ENCODE assay signal across 9 mouse cellular contexts in the genomic region with DNA sequence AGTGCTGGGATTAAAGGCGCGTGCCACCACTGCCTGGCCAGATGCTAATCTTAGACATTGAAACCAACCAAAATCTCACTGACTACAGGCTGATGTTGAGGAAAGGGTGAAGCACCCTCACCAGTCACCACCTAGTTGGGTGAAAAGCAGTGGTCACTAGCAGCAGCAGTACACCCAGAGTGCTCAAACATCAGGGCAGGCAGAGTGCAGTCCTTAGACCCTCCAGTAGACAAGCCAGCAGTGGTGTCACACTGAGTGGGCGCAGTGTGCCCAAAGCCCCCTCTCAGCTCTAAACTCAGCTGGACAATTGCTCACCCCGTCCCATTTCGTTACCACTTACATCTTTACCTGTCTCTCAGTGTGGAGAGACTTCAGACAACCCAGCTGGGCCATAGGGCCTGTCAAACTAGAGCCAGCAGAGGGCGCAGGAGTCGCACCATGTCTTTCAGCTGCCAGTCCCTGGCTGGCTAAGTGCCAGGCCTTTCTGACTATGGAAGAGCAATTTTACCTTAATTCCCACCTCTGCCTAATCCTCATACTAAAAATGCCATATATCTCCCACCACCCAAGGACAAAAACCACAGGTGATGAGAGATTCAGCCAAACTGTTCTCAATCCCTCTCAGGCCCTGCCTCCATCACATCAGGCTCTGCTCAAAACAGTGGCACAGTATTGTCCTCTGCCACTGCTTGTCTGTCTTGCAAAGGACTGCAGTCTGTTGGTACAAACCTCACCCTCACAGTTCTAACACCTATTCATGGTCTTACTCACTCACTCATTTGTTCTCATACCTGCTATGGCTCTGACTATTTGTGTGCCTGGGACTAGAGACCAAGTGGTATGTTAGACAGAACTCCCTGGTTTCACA. TPM values are rescaled to one million over a fixed set of nuclear protein-coding genes. Genes with fewer than 3 reads are reported as not detected.
DNase-seq lines count a peak whose midpoint lies in the region; ATAC-seq and TF ChIP-seq lines count a peak whose summit lies in the region.
"Had no signal": no experiment of that assay in that cellular context is flagged by ENCODE, and none has a peak within 500 bp of the region (broad histone marks: within the 10 kb centered on the region; RNA-seq: fewer than 3 reads in every experiment).

No protein-coding gene starts in this region.

- no peak for TF ChIP-seq POLR2A in olfactory bulb, adult 2 months (IDR thresholded peaks at IDR 0.05; ENCODE audit: insufficient read depth, low read depth, low read length)

- H3K4me1 ChIP-seq in olfactory bulb, adult 2 months (ENCODE audit: control insufficient read depth, insufficient read depth, low read length) = peaks cover 17% of the 10 kb centered on the region

- TF ChIP-seq CTCF in olfactory bulb, adult 2 months (IDR thresholded peaks at IDR 0.05; ENCODE audit: insufficient read depth, low read depth, low read length) = peak; percentile 70

- DNase-seq in 416B (ENCODE audit: low read depth) (peak; percentile 80), adipocyte (ENCODE audit: low spot score) (peak; percentile 88), liver (peak; percentile 69)
- peak; percentile 67 to 73 for DNase-seq in gastrocnemius, adult 8-10 months (ENCODE audit: low spot score in 2 of 2)
- DNase-seq in kidney, adult 9 months = peak; percentile 87
- peak; percentile 8 to 17 for DNase-seq in thymus, adult 18-20 months

- H3K4me3 ChIP-seq in olfactory bulb, adult 2 months (ENCODE audit: insufficient read depth, low read depth, low read length) = no peak overlapping the region
- H3K4me3 ChIP-seq: erythroblast, embryonic 14.5 days had no signal

- WGBS in olfactory bulb, adult 2 months = 72% methylated on average over 7 of the region's 7 CpGs

- no peak overlapping the region for H3K27ac ChIP-seq in olfactory bulb, adult 2 months (ENCODE audit: insufficient read depth, low read depth, low read length)

- peak; percentile 75 for ATAC-seq in common myeloid progenitor, adult 5-6 weeks (replicated peaks; ENCODE audit: low read depth, poor library complexity, severe bottlenecking)

RNA-seq across cellular contexts. Expression of a gene that starts 41.3 kb away (rescaled TPM):
- total RNA-seq in common myeloid progenitor, adult 5-6 weeks (2017) = not detected in 2 replicates
- under 1 TPM in 1 of 4 experiments, not detected in 3; 0.07 TPM for total RNA-seq in gastrocnemius, adult 8-10 months (2022)
- polyA plus RNA-seq in olfactory bulb, adult 2 months (2012; ENCODE audit: insufficient read depth, insufficient read length, low replicate concordance, missing spikeins) = not detected in 2 replicates
- polyA plus RNA-seq: erythroblast, embryonic 14.5 days had no signal

RNA-seq across cellular contexts. Expression of a gene that starts 46.7 kb away (rescaled TPM):
- 6.4 and 16.6 TPM in 2 replicates for total RNA-seq in common myeloid progenitor, adult 5-6 weeks (2017)
- 1 to 10 TPM; 6.1 to 9.7 (median 7.1) TPM for total RNA-seq in gastrocnemius, adult 8-10 months (2022)
- not detected in 2 replicates for polyA plus RNA-seq in olfactory bulb, adult 2 months (2012; ENCODE audit: insufficient read depth, insufficient read length, low replicate concordance, missing spikeins)

Comparison
In these comparisons a context has a peak if more than half of its experiments do, and no peak if none do; other contexts are left out.
1. DNase-seq: peak in every context shown above with its lines; median percentile 88 in adipocyte; 87 in kidney, adult 9 months; 80 in 416B; 70 in gastrocnemius, adult 8-10 months; 69 in liver; 12 in thymus, adult 18-20 months.